Mouse (Mus musculus) forebrain, embryonic 11.5 days (tissue): ENCODE measurements at regions not wholly inside any gene's neighbourhood (a gene's known extent, or its start where the extent isn't known, plus 50 kb on each side); places are given as distances from the start of the nearest gene placed in this dataset. TPM values are rescaled to one million over a fixed set of nuclear protein-coding genes. Genes with fewer than 3 reads are reported as not detected.

Source experiments
- ATAC-seq: fragments of 200-750 bp; cut with Nextera tagmentation; replicated peaks from 2 replicates; pipeline ENCODE4 v1.8.0; 2017; ENCODE audit warnings: moderate TSS enrichment; ENCODE audit not compliant: low FRiP score
- DNase-seq: peaks from one replicate; pipeline ENCODE4 v3.0.0-alpha.2; 2017; ENCODE audit warnings: low spot score
- H3K27ac ChIP-seq: fragments of 300-500 bp; sonication (generic); 2 replicates; pipeline ENCODE4 v1.5.1; 2014; ENCODE audit warnings: low read depth, low read length
- H3K27me3 ChIP-seq: fragments of 300-500 bp; sonication (generic); 2 replicates; pipeline ENCODE4 v1.6.1; 2014; ENCODE audit warnings: mild to moderate bottlenecking, low read length, mixed read lengths; ENCODE audit not compliant: control insufficient read depth, insufficient read depth
- H3K36me3 ChIP-seq: fragments of 300-500 bp; sonication (generic); 2 replicates; pipeline ENCODE4 v1.6.1; 2014; ENCODE audit warnings: mild to moderate bottlenecking, low read length, moderate library complexity, mixed read lengths; ENCODE audit not compliant: control insufficient read depth, insufficient read depth
- H3K4me1 ChIP-seq: fragments of 300-500 bp; sonication (generic); replicated peaks from 2 replicates; pipeline ENCODE4 v1.6.1; 2014; ENCODE audit warnings: low read length, mixed read lengths; ENCODE audit not compliant: control insufficient read depth, insufficient read depth
- H3K4me2 ChIP-seq: fragments of 300-500 bp; sonication (generic); 2 replicates; pipeline ENCODE4 v1.6.1; 2014; ENCODE audit warnings: low read depth, mild to moderate bottlenecking, low read length, moderate library complexity, mixed read lengths; ENCODE audit not compliant: severe bottlenecking
- H3K4me3 ChIP-seq: fragments of 300-500 bp; sonication (generic); 2 replicates; pipeline ENCODE4 v1.5.1; 2014; ENCODE audit warnings: low read depth, low read length
- H3K9ac ChIP-seq: fragments of 300-500 bp; sonication (generic); 2 replicates; pipeline ENCODE4 v1.6.1; 2014; ENCODE audit warnings: low read length
- H3K9me3 ChIP-seq: fragments of 300-500 bp; sonication (generic); 2 replicates; pipeline ENCODE4 v1.6.1; 2016; ENCODE audit warnings: low read length, mixed read lengths; ENCODE audit not compliant: control insufficient read depth
- WGBS: fragments of 180-500 bp; shearing (Covaris S2); extraction: QIAGEN DNeasy Blood & Tissue Kit; methylation state at CpG from one replicate; pipeline ENCODE4 v1.1.7; 2014; 5-methylcytosine and 5-hydroxymethylcytosine counted together
- microRNA-seq: library from miRNA; unstranded; fragments of <30 nt; microRNA quantifications from one replicate; pipeline ENCODE4, GENCODE M21; 2016; ENCODE audit not compliant: insufficient number of aligned reads

- no peak for ATAC-seq
These were observed 896.0 kb upstream of the Flrt2 start for GRCm38 (mm10) chr12:94795913-94796615.

GRCm38 (mm10) chr12:94804692-94805091, 887.3 kb upstream of the Flrt2 start:
- H3K27me3 ChIP-seq: no peaks in the 10 kb centered on the region
- H3K9me3 ChIP-seq: no peaks in the 10 kb centered on the region
- no peak overlapping the region for H3K4me2 ChIP-seq
- H3K9ac ChIP-seq: no peak overlapping the region
- DNase-seq: no peak
- no peak overlapping the region for H3K27ac ChIP-seq
- H3K4me3 ChIP-seq: no peak overlapping the region
- no peaks in the 10 kb centered on the region for H3K4me1 ChIP-seq
- H3K36me3 ChIP-seq: no peaks in the 10 kb centered on the region
- WGBS: 93% methylated on average over 1 of the region's 1 CpGs
- ATAC-seq: no peak

More at GRCm38 (mm10) chr12:94795913-94796615, 896.0 kb upstream of the Flrt2 start:
- Histone ChIP-seq H3K36me3 (no peaks in the 10 kb centered on the region), H3K9me3 (no peaks in the 10 kb centered on the region), H3K27me3 (no peaks in the 10 kb centered on the region), H3K9ac (no peak overlapping the region), H3K4me1 (no peaks in the 10 kb centered on the region), H3K4me3 (no peak overlapping the region), H3K27ac (no peak overlapping the region), H3K4me2 (no peak overlapping the region)
- 67% methylated on average over 5 of the region's 5 CpGs for WGBS
- DNase-seq: no peak

- Histone ChIP-seq H3K27ac (no peak overlapping the region), H3K9ac (no peak overlapping the region), H3K9me3 (no peaks in the 10 kb centered on the region), H3K4me3 (no peak overlapping the region), H3K4me1 (no peaks in the 10 kb centered on the region), H3K4me2 (no peak overlapping the region), H3K27me3 (no peaks in the 10 kb centered on the region), H3K36me3 (no peaks in the 10 kb centered on the region)
- DNase-seq: no peak
- WGBS: 88% methylated on average over 2 of the region's 2 CpGs
- ATAC-seq: no peak
These were observed 860.6 kb upstream of the Flrt2 start for GRCm38 (mm10) chr12:94831400-94831799.

- ATAC-seq (no peak), DNase-seq (no peak)
- Histone ChIP-seq H3K4me1 (no peaks in the 10 kb centered on the region), H3K4me3 (no peak overlapping the region), H3K36me3 (no peaks in the 10 kb centered on the region), H3K27ac (no peak overlapping the region), H3K9ac (no peak overlapping the region), H3K27me3 (no peaks in the 10 kb centered on the region), H3K4me2 (no peak overlapping the region), H3K9me3 (no peaks in the 10 kb centered on the region)
These were observed 829.3 kb upstream of the Flrt2 start for GRCm38 (mm10) chr12:94862720-94863119.

GRCm38 (mm10) chr12:94910816-94911215, 781.2 kb upstream of the Flrt2 start:
- ATAC-seq: no peak
- Histone ChIP-seq H3K4me2 (no peak overlapping the region), H3K4me1 (no peaks in the 10 kb centered on the region), H3K27me3 (no peaks in the 10 kb centered on the region), H3K4me3 (no peak overlapping the region), H3K27ac (no peak overlapping the region), H3K9ac (no peak overlapping the region), H3K9me3 (no peaks in the 10 kb centered on the region), H3K36me3 (no peaks in the 10 kb centered on the region)
- WGBS: 78% methylated on average over 2 of the region's 2 CpGs
- no peak for DNase-seq

- H3K4me2 ChIP-seq: no peak overlapping the region
- 86% methylated on average over 6 of the region's 6 CpGs for WGBS
These were observed 749.0 kb upstream of the Flrt2 start for GRCm38 (mm10) chr12:94943067-94943466.

More at GRCm38 (mm10) chr12:94943067-94943466, 749.0 kb upstream of the Flrt2 start:
- H3K4me3 ChIP-seq: no peak overlapping the region
- no peaks in the 10 kb centered on the region for H3K27me3 ChIP-seq
- no peak overlapping the region for H3K27ac ChIP-seq
- H3K36me3 ChIP-seq: no peaks in the 10 kb centered on the region
- H3K9me3 ChIP-seq: no peaks in the 10 kb centered on the region
- no peak for ATAC-seq
- H3K9ac ChIP-seq: no peak overlapping the region
- no peak for DNase-seq
- no peaks in the 10 kb centered on the region for H3K4me1 ChIP-seq

Small RNA genes in the stretch of these regions (microRNA-seq; reads per million reads assigned to microRNA genes)
- gene Mir8099-2: not detected
